In the genomic region with DNA sequence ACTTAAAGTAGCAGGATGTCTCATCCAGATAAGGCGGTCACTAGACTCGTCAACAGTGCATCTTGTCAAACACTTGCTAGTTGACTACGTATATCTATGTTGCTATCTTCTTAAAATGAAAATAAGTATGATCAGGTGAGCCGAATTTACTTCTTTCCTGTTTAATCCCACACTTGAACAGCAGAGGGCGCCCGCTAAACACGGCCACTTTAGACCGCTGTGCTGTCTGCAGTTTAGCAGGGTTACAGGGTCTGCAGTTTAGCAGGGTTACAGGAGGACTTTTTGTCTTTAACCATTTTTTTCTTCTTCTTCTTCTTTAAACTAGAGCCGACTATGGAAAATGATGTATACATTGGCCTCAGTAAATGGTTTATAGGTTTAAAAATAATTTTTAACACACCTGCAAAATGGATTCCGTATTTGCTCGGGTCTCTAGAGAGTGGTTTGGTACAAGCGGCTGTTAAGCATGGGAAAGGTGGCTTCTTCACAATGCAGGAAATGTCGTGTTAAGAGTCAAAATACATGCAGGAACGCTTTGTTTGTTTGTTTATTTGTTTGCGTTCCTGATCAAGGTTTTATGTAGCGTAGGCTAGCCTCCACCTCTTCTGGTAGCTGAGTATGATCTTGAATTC, we compare ENCODE assay signal across 8 mouse cellular contexts.
A peak's percentile ranks its signal among the peaks of the same experiment; 100 is the strongest.
DNase-seq lines count a peak whose midpoint lies in the region; ATAC-seq and TF ChIP-seq lines count a peak whose summit lies in the region.

No protein-coding gene starts in this region.

- no peaks in the 10 kb centered on the region for H3K27me3 ChIP-seq in liver, embryonic 12.5 days (replicated peaks)
- H3K27me3 ChIP-seq in intestine, embryonic 16.5 days (replicated peaks; ENCODE audit: control insufficient read depth, insufficient read depth, low read length), result no peaks in the 10 kb centered on the region
- no peaks in the 10 kb centered on the region for H3K27me3 ChIP-seq in midbrain, embryonic 15.5 days (replicated peaks)

- 40% methylated on average over 16 of the region's 16 CpGs for WGBS in liver, embryonic 12.5 days (ENCODE audit: insufficient replicate concordance)
- WGBS in intestine, embryonic 16.5 days, result 44% methylated on average over 16 of the region's 16 CpGs
- WGBS in midbrain, embryonic 15.5 days, result 49% methylated on average over 16 of the region's 16 CpGs

- H3K4me1 ChIP-seq in liver, embryonic 12.5 days, result no peaks in the 10 kb centered on the region
- H3K4me1 ChIP-seq in bone marrow macrophage, adult 2 months (ENCODE audit: control insufficient read depth, insufficient read depth, low read length), result no peaks in the 10 kb centered on the region
- H3K4me1 ChIP-seq in embryonic fibroblast, embryonic 13.5 days (ENCODE audit: control insufficient read depth, insufficient read depth, low read length), result no peaks in the 10 kb centered on the region
- no peaks in the 10 kb centered on the region for H3K4me1 ChIP-seq in intestine, embryonic 16.5 days (ENCODE audit: control insufficient read depth, insufficient read depth, low read length)
- no peaks in the 10 kb centered on the region for H3K4me1 ChIP-seq in midbrain, embryonic 15.5 days

- no peak for ATAC-seq in liver, embryonic 12.5 days
- ATAC-seq in intestine, embryonic 16.5 days, result 0 out of 2 replicates have a peak, but pooled peaks have one; percentile 53
- peak; percentile 91 for ATAC-seq in midbrain, embryonic 15.5 days (replicated peaks)

- no peak overlapping the region for H3K4me3 ChIP-seq in liver, embryonic 12.5 days
- no peak overlapping the region for H3K4me3 ChIP-seq in bone marrow macrophage, adult 2 months (ENCODE audit: insufficient read depth, low read length)
- no peak overlapping the region for H3K4me3 ChIP-seq in embryonic fibroblast, embryonic 13.5 days (ENCODE audit: insufficient read depth, low read length)
- no peak overlapping the region for H3K4me3 ChIP-seq in intestine, embryonic 16.5 days (ENCODE audit: low read length)
- H3K4me3 ChIP-seq in midbrain, embryonic 15.5 days, result no peak overlapping the region

- no peak overlapping the region for H3K4me2 ChIP-seq in liver, embryonic 12.5 days
- H3K4me2 ChIP-seq in intestine, embryonic 16.5 days (ENCODE audit: low read depth, low read length), result no peak overlapping the region
- no peak overlapping the region for H3K4me2 ChIP-seq in midbrain, embryonic 15.5 days

- no peak overlapping the region for H3K27ac ChIP-seq in liver, embryonic 12.5 days
- no peak overlapping the region for H3K27ac ChIP-seq in bone marrow macrophage, adult 2 months (ENCODE audit: insufficient read depth, low read depth, low read length)
- H3K27ac ChIP-seq in embryonic fibroblast, embryonic 13.5 days (ENCODE audit: insufficient read depth, low read length), result no peak overlapping the region
- no peak overlapping the region for H3K27ac ChIP-seq in intestine, embryonic 16.5 days (ENCODE audit: low read length)
- H3K27ac ChIP-seq in midbrain, embryonic 15.5 days, result no peak overlapping the region

- no peaks in the 10 kb centered on the region for H3K9me3 ChIP-seq in liver, embryonic 12.5 days (replicated peaks)
- no peaks in the 10 kb centered on the region for H3K9me3 ChIP-seq in intestine, embryonic 16.5 days (ENCODE audit: control insufficient read depth, low read length)
- H3K9me3 ChIP-seq in midbrain, embryonic 15.5 days, result no peaks in the 10 kb centered on the region

- peak; percentile 37; the same call in 1 of the 2 replicates for TF ChIP-seq CTCF in bone marrow macrophage, adult 2 months (IDR thresholded peaks at IDR 0.05; ENCODE audit: low read depth, low read length)
- TF ChIP-seq CTCF in embryonic fibroblast, embryonic 13.5 days (IDR thresholded peaks at IDR 0.05; ENCODE audit: borderline replicate concordance, insufficient read depth, low read length), result peak; percentile 61

- TF ChIP-seq POLR2A in bone marrow macrophage, adult 2 months (IDR thresholded peaks at IDR 0.05; ENCODE audit: borderline replicate concordance, low read depth, low read length), result no peak
- no peak for TF ChIP-seq POLR2A in embryonic fibroblast, embryonic 13.5 days (IDR thresholded peaks at IDR 0.05; ENCODE audit: low read depth, low read length)

- DNase-seq in liver, result peak; percentile 45
- peak; percentile 55 to 63 for DNase-seq in left cerebral cortex, postnatal 36 days (ENCODE audit: low spot score in 2 of 2)
- no peak for DNase-seq in yolk sac, embryonic 10.5 days (ENCODE audit: low spot score)

- intact Hi-C loops in left cerebral cortex, postnatal 36 days (cut with DNase I), result no loop called here

- H3K36me3 ChIP-seq in liver, embryonic 12.5 days, result no peaks in the 10 kb centered on the region
- no peaks in the 10 kb centered on the region for H3K36me3 ChIP-seq in intestine, embryonic 16.5 days (ENCODE audit: control insufficient read depth, insufficient read depth, low read length)
- H3K36me3 ChIP-seq in midbrain, embryonic 15.5 days (replicated peaks), result no peaks in the 10 kb centered on the region

- no peak overlapping the region for H3K9ac ChIP-seq in liver, embryonic 12.5 days
- H3K9ac ChIP-seq in intestine, embryonic 16.5 days (ENCODE audit: low read depth, low read length), result no peak overlapping the region
- no peak overlapping the region for H3K9ac ChIP-seq in midbrain, embryonic 15.5 days
